Mouse (Mus musculus) bone marrow macrophage, adult 2 months (primary cell): ENCODE results near the gene Apol7e.
"Not testable (repeated sequence)": the region's sequence is repeated elsewhere in the genome, so short reads cannot be mapped to it uniquely, and the experiment has no call there.

ENCODE experiments used
- CTCF ChIP-seq: IDR thresholded peaks from 2 replicates; pipeline ENCODE4 v1.5.1; 2012; ENCODE audit warnings: low read depth, mild to moderate bottlenecking, low read length, moderate library complexity
- POLR2A ChIP-seq: IDR thresholded peaks from 2 replicates; pipeline ENCODE4 v1.6.1; 2012; ENCODE audit warnings: mild to moderate bottlenecking, low read depth, low read length, borderline replicate concordance

DNA sequence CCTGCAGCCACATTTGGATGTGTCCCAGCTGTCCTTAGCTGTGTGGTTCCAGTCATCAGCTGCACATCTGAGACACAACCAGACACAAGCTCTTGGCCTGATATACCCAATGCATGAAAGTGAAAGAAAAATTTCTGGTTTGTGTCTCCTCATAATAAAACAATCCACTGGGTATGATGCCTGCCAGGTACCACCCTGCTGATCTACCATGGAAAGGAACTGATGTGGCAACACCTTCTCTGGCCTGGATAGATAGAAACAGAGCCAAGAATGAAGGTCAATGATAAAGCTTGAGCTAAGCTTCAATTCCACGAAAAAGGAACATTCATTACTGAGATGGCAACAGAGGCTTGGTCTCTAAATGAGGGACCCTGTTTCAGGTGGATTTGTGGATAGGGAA lies 38.9 kb upstream of the Apol7e start:
- TF ChIP-seq POLR2A, CTCF: not testable (repeated sequence)
